Mouse (Mus musculus) mature B cell (primary cell): ENCODE measurements around the gene Wt1.

ENCODE experiments used
- in situ Hi-C: fragments of 300-500 bp; cut with MboI; formaldehyde crosslinking; loops from 2 replicates; pipeline ENCODE4 v1.14.3; 2019

Gene Wt1

DNA sequence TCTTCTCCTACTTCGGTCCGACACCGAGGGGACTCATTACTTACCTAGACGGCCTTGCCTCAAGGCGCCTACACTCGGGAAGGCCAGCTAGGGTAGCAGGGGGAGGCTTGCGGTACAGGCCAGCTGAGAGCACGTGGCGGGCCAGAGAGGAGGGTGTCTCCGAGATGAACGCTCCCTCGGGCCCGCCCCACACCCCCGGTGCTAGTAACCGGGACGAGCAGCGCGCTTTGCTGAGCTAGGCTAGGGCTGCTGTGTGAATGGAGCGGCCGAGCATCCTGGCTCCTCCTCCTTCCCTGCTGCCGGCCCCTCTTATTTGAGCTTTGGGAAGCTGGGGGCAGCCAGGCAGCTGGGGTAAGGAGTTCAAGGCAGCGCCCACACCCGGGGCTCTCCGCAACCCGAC is at the start of gene Wt1:
TSS of gene Wt1 (plus strand) at position 251 of the 400 bp plus-strand sequence.
- in situ Hi-C loops: no loop called here

DNA sequence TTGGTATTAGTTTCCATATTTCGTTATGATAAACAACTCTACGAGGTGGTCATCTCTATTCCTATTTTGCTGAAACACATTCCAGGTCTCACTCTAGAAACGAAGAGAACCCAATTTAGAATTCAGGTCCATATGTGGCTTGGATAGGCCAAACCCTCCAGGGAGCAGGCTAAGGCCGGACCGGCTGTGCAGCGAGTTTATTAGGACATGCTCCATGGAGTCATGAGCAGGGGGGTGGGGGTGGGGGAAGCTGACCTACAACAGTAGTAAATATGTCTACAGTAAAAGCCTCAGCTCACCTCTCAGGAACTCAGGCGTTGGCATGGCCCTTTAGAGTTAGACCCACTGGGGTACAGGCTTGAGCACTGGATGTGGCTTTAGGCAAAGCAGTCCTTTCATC is 49.2 kb upstream of the Wt1 start:
- in situ Hi-C loops: no loop called here

DNA sequence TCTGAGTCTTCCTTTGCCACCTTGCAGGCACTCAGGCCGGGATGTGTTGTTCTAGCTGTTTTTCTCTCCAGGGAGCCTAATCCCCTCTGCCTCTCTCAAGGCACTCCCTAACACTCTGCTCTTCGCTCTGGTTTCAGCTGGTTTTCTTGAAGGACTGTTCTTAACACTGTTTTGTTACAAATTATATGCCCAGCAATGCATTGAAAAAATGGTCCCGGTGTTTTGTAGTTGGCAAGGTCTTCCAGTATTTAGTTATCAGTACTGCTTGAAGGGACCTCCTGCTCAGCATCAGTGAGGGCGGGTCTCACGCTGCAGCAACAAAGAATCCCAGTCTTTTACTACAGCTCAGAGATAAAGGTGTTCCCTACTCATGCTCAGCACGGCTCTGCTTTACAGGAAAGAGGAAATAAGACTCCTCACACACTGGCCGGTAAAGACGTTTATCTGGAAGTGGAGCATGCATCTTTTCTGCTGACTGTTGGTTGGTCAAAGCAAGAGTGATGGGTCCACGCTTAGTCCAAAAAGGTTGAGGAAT is 44.0 kb upstream of the Wt1 start:
- in situ Hi-C loops: no loop called here

DNA sequence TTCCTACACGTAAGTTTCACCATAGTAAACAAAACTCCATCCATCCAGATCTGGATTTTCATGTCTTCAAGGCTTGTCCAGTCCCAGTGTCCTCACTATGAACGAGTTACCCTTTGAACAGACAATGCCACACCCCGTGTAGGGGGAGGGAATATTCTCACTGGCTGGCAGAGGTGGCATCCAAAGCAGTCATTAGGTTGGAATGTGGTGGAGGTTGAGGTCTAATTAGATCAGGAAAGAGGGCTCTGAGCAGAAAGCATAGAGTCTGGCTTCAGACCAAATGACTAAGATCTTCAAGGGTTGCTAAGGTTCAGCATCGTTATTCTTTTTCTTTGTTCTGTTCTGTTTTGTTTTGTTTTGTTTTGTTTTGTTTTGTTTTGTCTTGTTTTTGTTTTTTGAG is 42.3 kb upstream of the Wt1 start:
- in situ Hi-C loops: no loop called here

DNA sequence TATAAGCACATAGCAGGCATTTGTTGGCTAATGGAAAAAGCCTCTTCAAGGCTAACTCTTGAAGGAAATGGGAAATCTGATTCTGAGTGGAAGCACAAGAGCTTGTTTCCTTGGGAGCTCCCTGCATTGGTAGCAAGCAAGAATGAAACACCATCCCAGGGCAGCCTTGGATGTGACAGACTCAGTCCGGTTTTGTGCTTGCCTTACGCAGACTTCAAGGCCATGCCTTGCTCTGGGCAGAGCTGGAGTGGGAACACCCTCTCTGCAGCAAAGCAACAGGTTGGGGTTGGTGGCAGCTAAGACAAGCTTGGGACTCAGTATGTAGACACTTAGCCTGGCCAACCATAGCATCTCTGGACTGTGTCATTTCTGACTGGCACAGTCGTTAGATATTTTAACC is 40.2 kb upstream of the Wt1 start:
- in situ Hi-C loops: no loop called here

DNA sequence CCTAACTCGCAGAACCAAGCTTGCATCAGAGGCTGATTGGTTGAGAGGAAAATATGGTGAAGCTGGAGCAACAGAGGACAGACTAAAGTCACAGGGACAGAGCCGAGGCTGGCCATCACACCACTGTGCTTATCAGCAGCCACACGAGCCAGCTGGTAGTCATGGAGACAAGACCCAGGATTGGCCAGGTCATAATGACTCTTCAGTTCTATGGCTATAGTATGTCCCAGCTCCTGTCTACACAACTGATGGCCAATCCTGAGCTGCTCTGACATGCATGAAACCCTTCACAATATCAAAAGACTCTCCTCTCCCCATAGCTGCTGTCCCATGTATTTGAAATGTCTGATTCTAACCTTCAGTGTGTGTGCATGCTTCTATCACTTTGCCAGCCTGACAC is 38.3 kb upstream of the Wt1 start:
- in situ Hi-C loops: no loop called here

DNA sequence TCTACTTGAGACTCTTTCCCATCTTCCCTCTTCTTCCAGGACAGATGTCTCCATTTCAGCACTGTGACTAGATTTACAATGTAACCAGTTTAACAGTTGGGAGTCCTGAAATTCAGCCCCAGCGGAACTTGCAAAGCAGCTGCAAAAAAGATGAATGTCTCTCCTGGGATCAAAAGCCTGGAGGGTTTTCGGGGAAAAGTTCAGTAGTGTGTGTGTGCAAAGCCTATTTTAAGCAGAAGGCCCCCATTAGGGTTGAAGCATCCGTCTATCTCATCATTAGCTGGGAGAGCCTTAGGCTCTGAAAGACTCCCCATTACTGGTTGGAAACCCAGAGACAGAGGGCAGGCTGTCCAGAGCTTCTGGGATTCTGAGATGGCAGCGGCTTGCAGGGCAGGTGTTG is 37.2 kb upstream of the Wt1 start:
- in situ Hi-C loops: no loop called here

DNA sequence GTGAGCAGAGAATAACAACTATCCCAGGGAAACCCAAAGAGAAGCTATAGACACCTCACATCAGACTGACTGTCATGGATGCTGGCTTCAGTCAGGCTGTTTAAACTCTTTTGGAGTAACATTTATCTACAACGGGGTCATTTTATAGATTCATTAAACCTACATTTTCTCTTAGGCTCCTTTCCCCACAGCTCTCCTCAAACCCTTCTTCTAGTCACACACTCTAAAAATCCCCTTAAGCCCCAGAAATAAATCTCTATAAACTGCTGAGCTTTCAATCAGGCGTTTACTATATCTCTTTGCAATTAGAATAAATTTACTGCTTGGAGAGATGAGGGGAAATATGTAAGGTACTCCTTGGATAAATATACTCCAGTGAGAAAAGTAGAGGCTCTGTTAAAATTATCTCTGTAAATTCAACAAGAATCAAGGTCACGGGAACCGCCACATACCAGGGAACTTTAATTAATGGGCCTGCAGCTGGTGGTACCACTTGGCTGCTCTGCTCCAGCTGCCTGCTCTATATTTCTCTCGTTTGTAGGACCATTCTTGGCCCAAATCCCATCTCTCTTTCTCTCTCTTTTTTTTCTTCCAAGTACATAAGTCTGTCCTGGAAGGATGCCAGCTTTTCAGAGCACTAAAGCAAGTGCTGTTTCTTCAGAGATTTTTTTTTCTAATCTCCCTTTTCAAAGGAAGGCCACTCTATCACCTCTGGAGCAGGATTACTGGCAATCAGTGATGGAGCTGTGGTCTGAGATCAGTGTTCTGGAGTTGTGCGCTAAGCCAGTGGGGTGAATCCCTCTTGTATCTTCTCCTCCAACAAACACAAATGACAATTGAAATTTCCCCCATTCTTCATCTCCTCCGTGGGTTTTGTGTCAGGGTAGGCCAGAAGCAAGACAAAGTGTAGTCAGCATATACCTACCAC is 36.5 kb upstream of the Wt1 start:
- in situ Hi-C loops: no loop called here

DNA sequence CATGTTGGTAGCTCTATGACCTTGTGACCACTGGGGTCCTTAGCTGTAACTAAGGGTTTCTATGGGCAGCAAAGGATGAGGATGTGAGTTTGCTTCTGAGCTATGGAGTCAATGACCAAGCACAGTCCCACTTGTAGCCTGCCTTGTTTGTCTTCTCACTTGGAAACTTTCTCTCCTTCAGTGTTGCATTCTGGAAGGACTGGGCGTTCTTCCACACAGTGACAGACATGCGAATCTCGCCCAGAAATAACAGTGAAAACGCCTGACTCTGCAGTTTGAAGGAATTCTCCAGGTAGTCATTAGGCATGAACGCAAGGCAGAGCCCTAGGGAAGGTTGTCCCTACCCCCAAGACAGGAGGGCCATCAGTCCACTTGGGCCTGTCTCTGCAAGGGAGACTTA is 35.3 kb upstream of the Wt1 start:
- in situ Hi-C loops: no loop called here

DNA sequence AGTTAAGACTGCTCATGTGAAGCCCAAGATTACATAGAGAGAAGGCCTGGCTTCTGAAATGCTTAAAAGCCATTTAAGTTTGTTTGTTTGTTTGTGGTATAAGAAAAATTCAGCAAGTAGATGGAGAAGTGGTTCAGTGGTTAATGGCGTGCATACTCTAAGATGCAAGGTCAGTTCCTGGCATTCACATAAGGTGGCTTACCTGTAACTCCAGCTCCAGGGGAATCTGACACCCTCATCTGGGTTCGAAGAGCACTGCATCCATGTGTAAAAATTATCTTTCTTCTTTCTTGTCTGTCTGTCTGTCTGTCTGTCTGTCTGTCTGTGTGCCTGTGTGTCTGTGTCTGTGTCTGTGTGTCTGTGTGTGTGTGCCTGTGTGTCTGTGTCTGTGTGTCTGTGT is 34.6 kb upstream of the Wt1 start, which contains the start of gene Gm11060:
TSS of gene Gm11060 (plus strand) at position 301 of the 400 bp plus-strand sequence.
- in situ Hi-C loops: no loop called here

DNA sequence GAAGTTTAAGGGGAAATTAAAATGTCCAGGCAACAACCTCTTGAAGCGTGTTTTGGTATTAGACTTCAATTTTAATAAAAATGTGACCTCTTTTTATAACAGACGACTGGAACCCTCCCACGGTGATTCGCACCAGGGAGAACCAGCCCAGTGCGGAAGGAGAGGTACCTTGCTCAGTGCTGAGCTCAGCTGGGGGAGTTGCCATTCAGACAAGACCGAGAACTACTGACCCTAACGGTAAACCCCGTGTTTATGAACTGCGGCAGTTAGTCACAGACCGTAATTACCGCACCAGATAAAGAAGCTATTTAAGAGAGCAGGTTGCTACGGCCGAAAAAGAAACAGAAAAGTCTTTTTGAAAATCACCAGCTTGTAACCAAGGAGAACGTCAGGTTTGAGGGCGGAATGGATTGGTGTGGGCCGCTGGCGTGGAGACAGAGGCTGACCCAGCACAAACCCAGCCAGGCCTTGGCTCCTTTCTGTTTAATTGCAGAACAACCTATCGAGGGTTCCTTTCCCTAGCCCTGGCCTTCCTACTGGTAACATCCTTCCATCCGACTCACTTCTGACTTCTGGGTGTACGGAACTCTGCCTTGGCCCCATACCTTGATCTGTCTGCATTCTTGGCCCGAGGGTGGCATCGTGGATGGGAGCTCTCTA is 28.9 kb upstream of the Wt1 start:
- in situ Hi-C loops: no loop called here

DNA sequence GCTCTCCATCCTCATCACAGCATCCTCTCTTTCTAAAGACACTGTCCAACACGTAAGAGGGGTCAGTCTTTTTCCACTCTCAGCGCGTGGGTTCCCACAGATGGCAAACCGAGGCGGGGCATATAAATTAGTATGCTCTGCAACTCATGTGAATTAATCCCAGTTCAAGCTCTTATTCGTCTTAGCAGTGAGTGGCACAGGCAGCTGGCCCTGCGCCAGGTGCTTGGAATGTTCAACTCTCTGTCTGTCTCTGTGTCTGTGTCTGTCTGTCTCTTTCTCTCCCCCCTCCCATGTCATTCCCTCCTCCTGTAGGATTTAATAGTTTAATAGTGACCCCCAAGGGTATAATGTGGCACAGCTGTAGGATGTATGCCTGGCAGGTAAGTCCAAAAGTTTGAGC is 26.9 kb upstream of the Wt1 start:
- in situ Hi-C loops: no loop called here

DNA sequence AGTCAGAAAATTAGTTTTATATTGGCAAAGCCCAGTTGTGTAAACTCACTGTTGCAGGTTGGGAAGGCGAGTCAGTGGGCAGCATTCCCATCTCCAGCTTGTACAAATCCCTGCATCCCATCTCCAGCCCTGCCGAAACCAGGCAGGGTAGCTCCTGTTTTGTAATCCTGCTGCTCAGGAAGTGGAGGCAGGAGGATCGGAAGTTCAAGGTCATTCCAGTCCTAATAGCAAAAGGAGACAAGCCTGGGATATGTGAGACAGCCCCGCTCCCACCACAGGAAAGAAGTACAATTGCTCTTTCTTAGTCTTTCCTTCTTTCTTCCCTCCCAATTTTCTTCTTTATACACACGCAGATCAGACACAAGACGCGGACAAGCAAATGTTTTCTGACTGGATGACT is 25.8 kb upstream of the Wt1 start:
- in situ Hi-C loops: no loop called here

DNA sequence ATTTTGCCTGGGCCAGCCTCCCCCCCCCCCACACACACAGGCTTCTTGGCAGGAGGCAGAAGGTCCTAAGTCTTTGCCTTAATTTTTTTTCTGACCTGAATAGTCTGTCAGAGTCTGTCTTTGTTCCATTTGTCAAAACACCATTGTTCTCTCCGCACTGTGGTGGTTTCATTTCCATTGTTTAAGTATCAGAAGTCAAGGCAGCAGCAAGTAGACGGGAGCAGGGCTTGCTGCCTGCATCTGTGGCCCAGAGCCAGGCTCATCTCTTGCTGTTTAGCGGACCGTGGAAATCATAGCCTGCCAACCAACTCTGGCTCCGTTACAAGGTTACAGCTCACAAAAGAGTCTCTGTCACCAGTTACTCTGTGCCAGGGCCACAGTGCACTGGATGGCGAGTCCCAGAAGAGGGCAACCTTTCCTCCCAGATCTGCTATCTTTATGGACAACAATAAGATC is 17.6 kb upstream of the Wt1 start:
- in situ Hi-C loops: no loop called here

DNA sequence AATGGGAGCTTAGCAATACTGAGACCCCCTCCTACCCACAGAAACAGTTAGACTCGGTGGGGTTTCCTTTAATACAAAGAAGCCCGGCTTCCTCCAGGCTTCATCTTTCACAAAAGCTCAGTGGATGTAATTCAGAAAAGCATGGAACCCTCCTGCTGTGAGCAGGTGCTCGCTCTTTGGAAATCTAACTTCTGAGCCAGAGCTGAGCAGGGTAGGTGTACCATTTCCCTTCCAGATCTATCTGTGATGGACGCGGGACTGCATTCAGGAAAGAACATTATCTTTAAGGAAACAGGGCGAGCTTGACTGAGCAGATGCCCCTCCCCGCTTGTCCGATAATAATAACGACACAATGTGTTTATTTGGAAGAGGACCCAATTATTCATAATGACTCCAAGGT is 12.3 kb upstream of the Wt1 start:
- in situ Hi-C loops: no loop called here

DNA sequence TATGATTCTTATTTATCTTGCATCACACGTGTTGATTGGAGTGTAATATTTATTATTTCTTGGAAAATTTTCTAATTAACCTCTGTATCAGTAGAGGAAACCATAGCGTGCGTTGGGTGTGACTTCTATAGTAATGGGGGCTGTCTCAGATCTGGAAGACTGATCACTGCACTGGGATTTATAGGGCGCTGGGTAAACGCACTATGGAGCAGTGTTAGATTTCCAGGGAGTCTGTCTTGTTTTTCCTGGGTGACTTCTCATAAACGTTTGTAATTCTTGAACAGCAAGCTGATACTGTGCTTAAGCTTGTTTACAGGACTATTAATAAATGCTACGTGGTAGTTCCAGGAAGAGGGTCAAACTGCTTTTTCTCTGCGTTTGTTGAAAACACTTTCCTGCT is 8.7 kb upstream of the Wt1 start:
- in situ Hi-C loops: no loop called here

DNA sequence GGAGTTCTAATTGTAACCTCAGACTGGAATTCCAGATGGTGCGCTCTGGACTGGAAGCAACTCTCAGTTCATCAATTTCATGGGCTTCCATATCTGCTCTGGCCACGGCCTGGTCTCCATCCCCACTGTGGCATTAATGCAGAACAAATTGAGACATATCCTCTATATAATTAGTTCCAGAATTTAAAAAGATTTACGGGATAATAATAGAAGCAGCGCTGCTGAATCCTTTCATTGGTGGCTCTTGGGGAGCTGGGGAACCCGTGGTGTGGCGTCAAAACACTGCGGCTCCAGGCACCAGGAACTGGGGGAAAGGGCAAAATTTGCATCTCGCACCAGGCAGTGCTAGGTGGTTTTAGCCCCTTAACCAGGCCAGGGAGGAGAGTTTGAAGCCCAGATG is 4.1 kb upstream of the Wt1 start:
- in situ Hi-C loops: no loop called here

DNA sequence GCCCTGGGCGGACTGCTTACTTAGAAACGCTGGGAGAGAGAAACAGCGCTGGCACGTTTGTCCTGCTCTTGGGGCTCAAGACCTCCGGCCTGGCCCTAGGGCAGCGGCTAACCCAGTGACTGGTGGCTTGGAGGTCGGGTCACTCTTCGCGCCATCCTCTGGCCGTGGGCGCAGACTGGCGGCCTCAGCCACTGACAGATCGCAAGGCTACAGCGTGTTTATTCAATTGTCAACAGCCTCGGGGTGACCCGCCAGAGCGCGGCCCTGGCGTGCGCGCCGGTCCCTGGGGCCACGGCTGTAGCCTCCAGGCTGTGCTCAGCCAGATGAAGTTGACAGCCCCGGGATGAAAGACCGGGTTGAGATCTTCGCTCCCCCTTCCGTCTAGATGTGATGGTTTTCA is 3.4 kb upstream of the Wt1 start:
- in situ Hi-C loops: no loop called here

DNA sequence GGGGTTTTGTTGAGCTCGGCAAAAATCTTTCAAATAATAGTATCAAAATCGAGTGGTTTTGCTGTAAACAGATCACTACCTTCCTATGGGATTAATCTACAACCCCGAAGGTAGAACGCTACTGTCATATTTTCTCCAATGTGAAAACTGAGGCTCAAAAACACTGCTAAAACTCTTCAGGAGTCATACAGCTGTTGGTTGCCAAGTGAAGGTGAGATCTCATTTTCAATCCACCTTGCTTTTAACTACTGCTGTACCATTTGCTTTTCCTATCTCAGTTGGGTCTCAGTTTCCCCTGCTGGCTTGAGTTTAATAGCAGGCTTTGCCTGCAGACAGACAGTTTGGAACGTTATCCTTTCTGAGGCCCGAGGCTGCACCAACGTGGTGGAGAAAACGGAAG is 2.9 kb upstream of the Wt1 start:
- in situ Hi-C loops: no loop called here

DNA sequence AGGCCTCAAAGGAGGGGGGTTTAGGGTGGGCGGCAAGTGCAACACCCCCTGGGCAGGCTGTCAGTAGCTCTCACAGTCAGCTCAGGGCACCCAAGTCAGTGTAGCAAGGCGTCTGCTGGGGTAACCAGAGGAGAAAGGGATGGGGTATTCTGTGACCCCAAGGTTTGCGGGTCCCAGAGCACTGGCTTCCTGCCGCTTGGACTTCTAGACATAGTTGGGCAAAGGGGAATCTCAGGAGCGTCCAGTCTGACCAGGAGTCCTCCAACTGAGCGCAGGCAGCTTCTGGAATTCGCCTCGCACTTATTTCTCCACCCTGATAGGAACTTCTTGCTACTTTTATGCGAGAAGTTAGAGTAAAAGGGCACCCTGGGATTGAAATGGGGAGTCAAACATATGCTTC is 2.4 kb upstream of the Wt1 start:
- in situ Hi-C loops: no loop called here

DNA sequence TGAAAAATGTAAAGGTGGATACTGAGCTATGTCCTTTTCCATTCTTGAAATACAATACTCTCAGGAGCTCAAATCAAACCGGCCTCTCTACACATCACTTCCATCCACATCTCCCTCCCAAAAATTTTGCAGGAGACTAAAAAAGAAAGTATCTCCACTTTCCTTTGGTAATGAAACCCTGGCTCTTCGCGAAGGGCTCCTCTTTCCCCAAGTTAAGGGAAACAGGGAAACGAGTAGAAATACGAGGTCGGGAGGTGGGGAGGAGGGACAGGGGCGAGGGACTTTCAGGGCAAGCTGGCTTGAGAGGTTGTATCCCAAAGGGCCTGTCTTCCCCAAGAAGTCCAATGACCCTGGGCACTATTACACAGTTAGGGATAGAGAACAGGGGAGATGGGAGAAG is 1.9 kb upstream of the Wt1 start:
- in situ Hi-C loops: no loop called here

DNA sequence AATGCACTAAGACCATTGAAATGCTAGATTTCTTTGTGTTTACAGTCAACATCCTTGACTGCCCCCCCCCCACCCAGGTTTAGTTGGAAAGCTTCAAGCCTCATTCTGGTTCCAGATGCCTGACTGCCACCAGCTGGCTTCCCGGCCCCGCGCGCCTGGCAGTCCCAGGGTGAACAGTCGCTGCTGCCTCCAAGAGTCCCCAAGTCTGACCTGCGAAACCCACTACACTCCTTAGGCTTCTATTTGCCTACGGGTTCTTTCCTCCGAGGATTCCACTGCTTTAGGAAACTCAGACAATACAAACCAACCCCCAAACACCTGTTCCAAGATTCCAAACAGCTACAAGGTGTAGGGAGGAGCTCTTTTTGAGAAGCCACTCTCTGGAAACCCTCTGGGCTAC is 1.1 kb upstream of the Wt1 start:
- in situ Hi-C loops: no loop called here

DNA sequence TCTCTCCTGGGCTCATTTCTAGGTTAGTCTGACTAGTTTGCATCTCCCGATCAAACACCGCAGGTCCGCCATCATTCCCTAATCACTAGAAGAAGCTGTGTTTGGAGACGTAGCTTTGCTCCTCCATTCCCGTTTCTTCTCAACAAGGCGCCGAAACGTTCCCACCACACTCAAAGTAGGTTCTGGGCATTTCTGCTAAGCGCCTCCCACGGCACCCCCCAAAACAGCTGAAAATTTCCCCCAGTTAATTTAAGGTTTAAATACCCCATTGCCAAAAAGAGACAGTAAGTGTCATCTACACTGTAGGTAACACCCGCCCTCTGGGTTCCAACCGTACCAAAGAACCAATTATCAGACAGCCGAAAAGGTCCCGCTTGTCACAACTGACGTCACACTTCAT is 688 bp upstream of the Wt1 start:
- in situ Hi-C loops: no loop called here
